Mouse (Mus musculus): ENCODE measurements around the gene Adgrv1. TPM values are rescaled to one million over a fixed set of nuclear protein-coding genes. Genes with fewer than 3 reads are reported as not detected.

Adgrv1 gene
- 7.6 and 9.7 TPM in 2 replicates for polyA plus RNA-seq (2012; rRNA removed)

GRCm38 (mm10) chr13:81632720-81633415, at the start of gene Adgrv1:
Gene Adgrv1 (minus strand): TSS chr13:81633154.

GRCm38 (mm10) chr13:81657351-81658052, 24.5 kb upstream of the Adgrv1 start, which contains the start of gene Lysmd3:
Gene Lysmd3 (plus strand): TSS chr13:81657663.

Other genes starting within 250 kb of the Adgrv1 start
- gene Lysmd3, start 24.5 kb upstream of the Adgrv1 start, polyA plus RNA-seq (2012; rRNA removed): 10.9 and 11.3 TPM in 2 replicates
- 2.9 and 3.8 TPM in 2 replicates for gene Polr3g, start 77.9 kb upstream of the Adgrv1 start, polyA plus RNA-seq (2012; rRNA removed)
- gene Mblac2, start 78.2 kb upstream of the Adgrv1 start, polyA plus RNA-seq (2012; rRNA removed): 26.1 and 27.0 TPM in 2 replicates
- 271 and 294 TPM in 2 replicates for gene Cetn3, start 149.9 kb upstream of the Adgrv1 start, polyA plus RNA-seq (2012; rRNA removed)

All from central nervous system, embryonic 18 days (tissue).